Mouse (Mus musculus) embryo, embryonic 11.5 days (tissue): ENCODE data around the gene 4921517D22Rik.
A peak's percentile ranks its signal among the peaks of the same experiment; 100 is the strongest.

ENCODE experiments used
- DNase-seq: peaks from one replicate; pipeline ENCODE4 v3.0.0-alpha.2; 2012; ENCODE audit warnings: low read depth, low spot score

Gene 4921517D22Rik

GRCm38 (mm10) chr13:59691478-59691877 is 2.4 kb downstream of the 4921517D22Rik start:
- no peak for DNase-seq

GRCm38 (mm10) chr13:59690576-59690975 is 3.3 kb downstream of the 4921517D22Rik start:
- DNase-seq: no peak

- no peak for DNase-seq
These were observed 4.1 kb downstream of the 4921517D22Rik start for GRCm38 (mm10) chr13:59689843-59690242.

GRCm38 (mm10) chr13:59689313-59689712 is 4.6 kb downstream of the 4921517D22Rik start:
- DNase-seq: no peak

GRCm38 (mm10) chr13:59688338-59688770 is 5.6 kb downstream of the 4921517D22Rik start:
- DNase-seq: no peak

- no peak for DNase-seq
These were observed 8.7 kb downstream of the 4921517D22Rik start for GRCm38 (mm10) chr13:59685236-59685635.

GRCm38 (mm10) chr13:59682629-59683028 is 11.3 kb downstream of the 4921517D22Rik start:
- DNase-seq: no peak

- DNase-seq: no peak
These were observed 14.0 kb downstream of the 4921517D22Rik start for GRCm38 (mm10) chr13:59679908-59680307.

- no peak for DNase-seq
These were observed 14.6 kb downstream of the 4921517D22Rik start for GRCm38 (mm10) chr13:59679306-59679705.

GRCm38 (mm10) chr13:59676316-59677229 is 17.3 kb downstream of the 4921517D22Rik start:
- no peak for DNase-seq

GRCm38 (mm10) chr13:59675151-59676011 is 18.5 kb downstream of the 4921517D22Rik start, which contains the start of gene Golm1:
Golm1 (minus strand) TSS chr13:59675811.
- DNase-seq: peak; percentile 55

GRCm38 (mm10) chr13:59674761-59675150 is 19.2 kb downstream of the 4921517D22Rik start:
- peak; percentile 39 for DNase-seq

- no peak for DNase-seq
These were observed 19.7 kb downstream of the 4921517D22Rik start for GRCm38 (mm10) chr13:59674215-59674614.

- no peak for DNase-seq
These were observed 20.3 kb downstream of the 4921517D22Rik start for GRCm38 (mm10) chr13:59673597-59673996.

GRCm38 (mm10) chr13:59672248-59672647 is 21.7 kb downstream of the 4921517D22Rik start:
- DNase-seq: no peak

GRCm38 (mm10) chr13:59671521-59671920 is 22.4 kb downstream of the 4921517D22Rik start:
- no peak for DNase-seq

- DNase-seq: no peak
These were observed 24.0 kb downstream of the 4921517D22Rik start for GRCm38 (mm10) chr13:59669946-59670345.

GRCm38 (mm10) chr13:59668501-59669093 is 25.3 kb downstream of the 4921517D22Rik start:
- no peak for DNase-seq

GRCm38 (mm10) chr13:59667763-59668162 is 26.1 kb downstream of the 4921517D22Rik start:
- no peak for DNase-seq

GRCm38 (mm10) chr13:59663939-59664712 is 29.8 kb downstream of the 4921517D22Rik start:
- DNase-seq: no peak

- no peak for DNase-seq
These were observed 31.9 kb downstream of the 4921517D22Rik start for GRCm38 (mm10) chr13:59661966-59662365.
